Mouse (Mus musculus): ENCODE measurements around the gene Gm39566. TPM values are rescaled to one million over a fixed set of nuclear protein-coding genes. Genes with fewer than 3 reads are reported as not detected.

Gm39566 gene
- total and polyA plus RNA-seq, 3 experiments = 0.04 TPM; not detected in 2

DNA sequence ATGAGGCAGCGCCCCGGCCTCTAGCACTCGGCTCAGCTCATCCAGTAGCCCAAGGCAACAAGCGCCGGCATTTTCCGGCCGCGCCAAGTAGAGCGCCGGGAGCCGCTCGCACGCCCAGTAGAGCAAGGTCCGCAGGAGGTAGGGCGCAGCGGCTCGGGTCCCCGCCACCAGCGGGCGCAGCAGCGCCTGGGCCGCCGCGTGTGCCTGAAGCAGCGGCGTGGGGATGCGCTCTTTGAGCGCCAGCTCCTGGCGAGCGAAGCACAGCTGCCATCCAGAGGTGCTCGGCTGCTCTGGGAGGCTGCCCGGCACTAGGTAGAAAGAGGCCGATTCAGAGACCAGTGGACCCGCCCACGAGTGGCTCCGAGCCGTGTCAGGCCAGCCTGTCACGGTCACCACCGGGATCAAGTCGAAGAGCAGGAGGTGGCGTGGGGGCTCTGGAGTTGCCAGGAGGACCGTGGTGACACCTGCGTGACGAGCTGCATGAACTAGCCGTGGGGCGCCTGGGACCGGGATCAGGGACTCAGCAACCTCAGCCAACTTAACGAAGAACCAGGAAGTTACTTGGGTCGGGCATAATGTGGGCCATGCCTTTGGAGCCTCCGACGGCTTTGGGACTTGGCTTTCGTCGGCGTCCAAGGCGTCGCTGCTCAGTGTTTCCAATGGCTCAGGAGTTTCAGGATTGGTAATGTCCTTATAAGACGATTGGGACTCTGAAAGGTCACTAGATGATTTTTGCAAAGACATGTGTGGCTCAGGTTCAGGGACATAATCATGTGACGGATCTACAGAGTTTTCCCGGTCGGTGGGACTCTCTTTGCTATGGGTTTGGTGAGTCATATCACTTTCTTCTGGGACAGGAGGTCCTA is 11.1 kb downstream of the Gm39566 start (continued):
- TF ChIP-seq ELF1 (IDR thresholded peaks at IDR 0.05; ENCODE audit: low read depth, low read length) (0 out of 2 replicates have a peak, but pooled peaks have one; percentile 44), CHD2 (IDR thresholded peaks at IDR 0.05; ENCODE audit: low read length) (no peak), E2F4 (IDR thresholded peaks at IDR 0.05; ENCODE audit: borderline replicate concordance, low read depth, low read length) (no peak), BHLHE40 (IDR thresholded peaks at IDR 0.05; ENCODE audit: borderline replicate concordance, low read depth, low read length) (no peak), RCOR1 (IDR thresholded peaks at IDR 0.05; ENCODE audit: low read depth, low read length) (no peak), GABPA (IDR thresholded peaks at IDR 0.05; ENCODE audit: low read depth, low read length) (no peak), ZC3H11A (IDR thresholded peaks at IDR 0.05; ENCODE audit: low read depth, low read length) (0 out of 2 replicates have a peak, but pooled peaks have one; percentile 4), ZMIZ1 (IDR thresholded peaks at IDR 0.05; ENCODE audit: low read depth, low read length) (no peak), ZKSCAN1 (IDR thresholded peaks at IDR 0.05; ENCODE audit: low read depth, low read length) (no peak), MXI1 (IDR thresholded peaks at IDR 0.05; ENCODE audit: low read depth, low read length) (peak; percentile 81), SMC3 (IDR thresholded peaks at IDR 0.05; ENCODE audit: low read depth, low read length) (peak; percentile 53), EP300 (IDR thresholded peaks at IDR 0.05; ENCODE audit: low read depth in 1 of 2, low read length in 2 of 2) (no peak), MAFK (IDR thresholded peaks at IDR 0.05; ENCODE audit: borderline replicate concordance, low read depth, low read length) (no peak), MAX (IDR thresholded peaks at IDR 0.05; ENCODE audit: low read length) (peak; percentile 44), POLR2AphosphoS2 (IDR thresholded peaks at IDR 0.05; ENCODE audit: low read length) (no peak), JUND (IDR thresholded peaks at IDR 0.05; ENCODE audit: low read depth, low read length) (no peak), HCFC1 (IDR thresholded peaks at IDR 0.05; ENCODE audit: low read depth, low read length) (no peak; the same call in 1 of the 2 replicates), MYC (IDR thresholded peaks at IDR 0.05; ENCODE audit: low read depth, low read length) (peak; percentile 37; the same call in 1 of the 2 replicates), CTCF (IDR thresholded peaks at IDR 0.05 in 2 of 3, conservative IDR thresholded peaks at IDR 0.05 in 1 of 3; ENCODE audit: control insufficient read depth in 1 of 3, insufficient read depth in 1 of 3, low read depth in 2 of 3, low read length in 3 of 3, poor library complexity in 1 of 3, severe bottlenecking in 1 of 3) (peak in 2 of 3 experiments; percentile 62 to 74; a peak in 4 of 6 replicates), CHD1 (IDR thresholded peaks at IDR 0.05; ENCODE audit: low read depth, low read length) (no peak), ZNF384 (IDR thresholded peaks at IDR 0.05; ENCODE audit: low read depth, low read length) (no peak), MAZ (IDR thresholded peaks at IDR 0.05; ENCODE audit: low read depth, low read length) (no peak), POLR2AphosphoS5 (IDR thresholded peaks at IDR 0.05; ENCODE audit: borderline replicate concordance, low read depth, low read length) (no peak), TAL1 (IDR thresholded peaks at IDR 0.05; ENCODE audit: low read length) (no peak)

All from MEL (cell line).